8 mouse cellular contexts compared by ENCODE assay signal in the genomic region with DNA sequence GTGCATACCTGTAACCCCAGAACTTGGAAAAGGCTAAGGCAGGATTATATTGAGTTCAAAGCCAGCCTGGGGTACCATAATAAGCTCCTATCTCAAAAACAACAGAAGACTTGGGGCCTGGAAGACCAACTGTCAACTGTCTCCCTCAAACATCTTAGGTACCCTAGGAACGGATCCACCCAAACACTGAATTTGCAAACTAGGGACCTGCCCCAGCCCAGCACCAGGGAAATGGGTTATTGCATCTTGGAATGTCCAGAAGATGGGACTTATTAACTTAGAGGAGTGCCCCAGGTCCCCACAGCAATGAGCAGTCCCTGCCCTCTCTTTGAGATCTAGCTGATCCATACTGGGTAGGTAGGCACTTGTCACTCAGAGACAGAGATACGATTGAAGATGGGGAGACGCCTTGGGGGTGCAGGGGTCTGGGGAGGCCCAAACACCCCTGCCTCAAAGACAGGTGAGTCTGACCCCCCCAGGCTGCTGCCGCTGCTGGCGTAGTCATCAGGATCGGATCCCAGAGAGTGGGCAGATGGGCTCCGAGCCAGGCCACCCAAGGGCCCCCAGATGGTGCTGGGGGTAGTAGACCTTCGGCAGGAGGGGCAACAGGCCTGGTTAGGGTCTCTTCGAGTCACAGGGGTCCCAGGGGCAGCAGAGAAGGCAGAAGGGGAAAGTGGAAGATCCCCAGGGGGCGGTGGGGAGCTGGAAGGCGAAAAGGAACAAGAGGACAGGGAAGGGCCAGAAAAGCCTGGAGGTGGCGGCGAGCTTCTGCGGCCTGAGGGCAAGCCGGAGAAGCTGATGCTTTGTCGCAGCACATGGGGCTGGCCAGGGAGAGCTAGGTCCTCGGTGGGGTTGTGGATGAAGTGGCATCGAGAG. TPM values are rescaled to one million over a fixed set of nuclear protein-coding genes. Genes with fewer than 3 reads are reported as not detected.
DNase-seq lines count a peak whose midpoint lies in the region; ATAC-seq and TF ChIP-seq lines count a peak whose summit lies in the region.

No protein-coding gene starts in this region.

- peak overlapping the region; percentile 88 for H3K4me3 ChIP-seq in heart, adult 2 months
- peak overlapping the region; percentile 79 for H3K4me3 ChIP-seq in kidney, embryonic 14.5 days (ENCODE audit: low read length)

- H3K9ac ChIP-seq in heart, adult 2 months (ENCODE audit: low read depth, low read length) = peak overlapping the region; percentile 97
- H3K9ac ChIP-seq in kidney, embryonic 14.5 days (ENCODE audit: low read depth, low read length) = peak overlapping the region; percentile 83

- H3K4me2 ChIP-seq in kidney, embryonic 14.5 days (replicated peaks; ENCODE audit: low read depth, low read length) = peak overlapping the region; percentile 77

- TF ChIP-seq CTCF in heart, adult 2 months (IDR thresholded peaks at IDR 0.05) = no peak

- peak overlapping the region; percentile 93 for H3K27ac ChIP-seq in heart, adult 2 months
- H3K27ac ChIP-seq in kidney, embryonic 14.5 days (ENCODE audit: low read depth, low read length) = peak overlapping the region; percentile 96

- no peaks in the 10 kb centered on the region for H3K9me3 ChIP-seq in kidney, embryonic 14.5 days (ENCODE audit: control insufficient read depth, low read length)

- TF ChIP-seq POLR2A in heart, adult 2 months (IDR thresholded peaks at IDR 0.05; ENCODE audit: insufficient read depth, low read depth, low read length) = no peak

- DNase-seq in urinary bladder, postnatal 14 days (ENCODE audit: low spot score) = peak; percentile 25
- DNase-seq in urinary bladder, postnatal 10 days (ENCODE audit: low spot score) = no peak
- peak; percentile 58 to 75 for DNase-seq in heart, adult 2 months
- peak; percentile 49 for DNase-seq in lung, postnatal 14 days
- no peak for DNase-seq in frontal cortex, postnatal 25 days (ENCODE audit: low spot score in 2 of 2)
- no peak for DNase-seq in layer of hippocampus, postnatal 14 days (ENCODE audit: low spot score in 2 of 2)

- TF ChIP-seq EP300 in heart, adult 2 months (IDR thresholded peaks at IDR 0.05; ENCODE audit: insufficient read depth, low read depth, low read length) = no peak

- H3K36me3 ChIP-seq in heart, adult 2 months (ENCODE audit: control insufficient read depth, insufficient read depth, low read length) = peaks cover 5% of the 10 kb centered on the region; the same call in 1 of the 2 replicates
- peaks cover 7% of the 10 kb centered on the region; the same call in 1 of the 2 replicates for H3K36me3 ChIP-seq in kidney, embryonic 14.5 days (ENCODE audit: control insufficient read depth, insufficient read depth, low read length)

- H3K4me1 ChIP-seq in heart, adult 2 months (ENCODE audit: control insufficient read depth, insufficient read depth, low read length) = peaks cover 9% of the 10 kb centered on the region
- peaks cover 39% of the 10 kb centered on the region for H3K4me1 ChIP-seq in kidney, embryonic 14.5 days (ENCODE audit: control insufficient read depth, insufficient read depth, low read length)

- WGBS in heart, adult 2 months = 12% methylated on average over 18 of the region's 18 CpGs
- WGBS in kidney, embryonic 14.5 days = 59% methylated on average over 18 of the region's 18 CpGs

- no peaks in the 10 kb centered on the region for H3K27me3 ChIP-seq in heart, adult 2 months (ENCODE audit: control insufficient read depth, insufficient read depth, low read length)
- H3K27me3 ChIP-seq in kidney, embryonic 14.5 days (ENCODE audit: control insufficient read depth, insufficient read depth, low read length) = no peaks in the 10 kb centered on the region

- no peak for ATAC-seq in kidney, embryonic 14.5 days (ENCODE audit: low FRiP score, low TSS enrichment)
- ATAC-seq in megakaryocyte progenitor cell, adult 5-6 weeks (replicated peaks; ENCODE audit: poor library complexity) = no peak

- H3K79me2 ChIP-seq in heart, adult 2 months (replicated peaks; ENCODE audit: control insufficient read depth, insufficient read depth, low read length) = no peaks in the 10 kb centered on the region; the same call in 1 of the 2 replicates

- intact Hi-C loops in heart, adult 2 months (cut with DNase I) = no loop called here

RNA-seq across cellular contexts. Expression of gene Zfp36, which starts 2.6 kb away (rescaled TPM):
- 10 to 100 TPM; 19.4 to 26.3 TPM for total RNA-seq in heart, adult 2 months (2021)
- polyA plus RNA-seq in heart, adult 2 months (2012; rRNA removed) = 26.1 and 28.2 TPM in 2 replicates
- polyA plus RNA-seq in kidney, embryonic 14.5 days (2014; fragmentation: Nextera tagmentation; extraction: Ambion mirVana) = 8.3 and 10.7 TPM in 2 replicates
- total RNA-seq in megakaryocyte progenitor cell, adult 5-6 weeks (2015) = 87.3 and 149 TPM in 2 replicates
- total RNA-seq in megakaryocyte progenitor cell, adult 5-6 weeks (2017) = 26.0 and 46.4 TPM in 2 replicates
- total RNA-seq in layer of hippocampus, postnatal 14 days (2021) = 1 to 10 TPM; 3.6 to 3.9 TPM

RNA-seq across cellular contexts. Expression of gene Plekhg2, which starts 5.0 kb away (rescaled TPM):
- total RNA-seq in heart, adult 2 months (2021) = 10 to 100 TPM; 10.4 to 14.3 TPM
- polyA plus RNA-seq in heart, adult 2 months (2012; rRNA removed) = 15.9 and 16.3 TPM in 2 replicates
- 52.4 and 70.8 TPM in 2 replicates for polyA plus RNA-seq in kidney, embryonic 14.5 days (2014; fragmentation: Nextera tagmentation; extraction: Ambion mirVana)
- 2.9 and 4.3 TPM in 2 replicates for total RNA-seq in megakaryocyte progenitor cell, adult 5-6 weeks (2015)
- total RNA-seq in megakaryocyte progenitor cell, adult 5-6 weeks (2017) = 2.0 and 2.1 TPM in 2 replicates
- total RNA-seq in layer of hippocampus, postnatal 14 days (2021) = 10 to 100 TPM; 11.6 to 12.3 TPM

RNA-seq across cellular contexts. Expression of gene Med29, which starts 15.1 kb away (rescaled TPM):
- 10 to 100 TPM; 20.8 to 21.5 TPM for total RNA-seq in heart, adult 2 months (2021)
- polyA plus RNA-seq in heart, adult 2 months (2012; rRNA removed) = 48.8 and 50.4 TPM in 2 replicates
- 54.5 and 68.8 TPM in 2 replicates for polyA plus RNA-seq in kidney, embryonic 14.5 days (2014; fragmentation: Nextera tagmentation; extraction: Ambion mirVana)
- 30.6 and 36.8 TPM in 2 replicates for total RNA-seq in megakaryocyte progenitor cell, adult 5-6 weeks (2015)
- 18.0 and 21.1 TPM in 2 replicates for total RNA-seq in megakaryocyte progenitor cell, adult 5-6 weeks (2017)
- total RNA-seq in layer of hippocampus, postnatal 14 days (2021) = 10 to 100 TPM; 19.3 to 20.1 TPM

RNA-seq across cellular contexts. Expression of gene Paf1, which starts 15.3 kb away (rescaled TPM):
- total RNA-seq in heart, adult 2 months (2021) = 10 to 100 TPM; 41.3 to 42.1 TPM
- polyA plus RNA-seq in heart, adult 2 months (2012; rRNA removed) = 63.8 and 67.0 TPM in 2 replicates
- 68.4 and 82.1 TPM in 2 replicates for polyA plus RNA-seq in kidney, embryonic 14.5 days (2014; fragmentation: Nextera tagmentation; extraction: Ambion mirVana)
- total RNA-seq in megakaryocyte progenitor cell, adult 5-6 weeks (2015) = 63.9 and 89.2 TPM in 2 replicates
- 146 and 184 TPM in 2 replicates for total RNA-seq in megakaryocyte progenitor cell, adult 5-6 weeks (2017)
- total RNA-seq in layer of hippocampus, postnatal 14 days (2021) = 10 to 100 TPM; 73.5 to 74.2 TPM

RNA-seq across cellular contexts. Expression of gene Rps16, which starts 27.0 kb away (rescaled TPM):
- 100 to 1,000 TPM; 496 to 556 TPM for total RNA-seq in heart, adult 2 months (2021)
- polyA plus RNA-seq in heart, adult 2 months (2012; rRNA removed) = 312 and 411 TPM in 2 replicates
- 1,287 and 1,567 TPM in 2 replicates for polyA plus RNA-seq in kidney, embryonic 14.5 days (2014; fragmentation: Nextera tagmentation; extraction: Ambion mirVana)
- 3,279 and 3,562 TPM in 2 replicates for total RNA-seq in megakaryocyte progenitor cell, adult 5-6 weeks (2015)
- total RNA-seq in megakaryocyte progenitor cell, adult 5-6 weeks (2017) = 756 and 903 TPM in 2 replicates
- total RNA-seq in layer of hippocampus, postnatal 14 days (2021) = 100 to 1,000 TPM; 464 to 499 TPM

Comparison
In these comparisons a context has a peak if more than half of its experiments do, and no peak if none do; other contexts are left out.
1. DNase-seq: peak in urinary bladder, postnatal 14 days (single experiment), heart, adult 2 months (2 of 2) and lung, postnatal 14 days (single experiment); none in urinary bladder, postnatal 10 days (single experiment), frontal cortex, postnatal 25 days (0 of 2) and layer of hippocampus, postnatal 14 days (0 of 2).
2. RNA of gene Zfp36, which starts 2.6 kb away (total RNA-seq): 26.0 to 149 TPM in megakaryocyte progenitor cell, adult 5-6 weeks and 19.4 to 26.3 TPM in heart, adult 2 months; 3.6 to 3.9 TPM in layer of hippocampus, postnatal 14 days; every median in the first group is over 4 times any median in the second.